8 mouse cellular contexts compared by ENCODE assay signal in the genomic region with DNA sequence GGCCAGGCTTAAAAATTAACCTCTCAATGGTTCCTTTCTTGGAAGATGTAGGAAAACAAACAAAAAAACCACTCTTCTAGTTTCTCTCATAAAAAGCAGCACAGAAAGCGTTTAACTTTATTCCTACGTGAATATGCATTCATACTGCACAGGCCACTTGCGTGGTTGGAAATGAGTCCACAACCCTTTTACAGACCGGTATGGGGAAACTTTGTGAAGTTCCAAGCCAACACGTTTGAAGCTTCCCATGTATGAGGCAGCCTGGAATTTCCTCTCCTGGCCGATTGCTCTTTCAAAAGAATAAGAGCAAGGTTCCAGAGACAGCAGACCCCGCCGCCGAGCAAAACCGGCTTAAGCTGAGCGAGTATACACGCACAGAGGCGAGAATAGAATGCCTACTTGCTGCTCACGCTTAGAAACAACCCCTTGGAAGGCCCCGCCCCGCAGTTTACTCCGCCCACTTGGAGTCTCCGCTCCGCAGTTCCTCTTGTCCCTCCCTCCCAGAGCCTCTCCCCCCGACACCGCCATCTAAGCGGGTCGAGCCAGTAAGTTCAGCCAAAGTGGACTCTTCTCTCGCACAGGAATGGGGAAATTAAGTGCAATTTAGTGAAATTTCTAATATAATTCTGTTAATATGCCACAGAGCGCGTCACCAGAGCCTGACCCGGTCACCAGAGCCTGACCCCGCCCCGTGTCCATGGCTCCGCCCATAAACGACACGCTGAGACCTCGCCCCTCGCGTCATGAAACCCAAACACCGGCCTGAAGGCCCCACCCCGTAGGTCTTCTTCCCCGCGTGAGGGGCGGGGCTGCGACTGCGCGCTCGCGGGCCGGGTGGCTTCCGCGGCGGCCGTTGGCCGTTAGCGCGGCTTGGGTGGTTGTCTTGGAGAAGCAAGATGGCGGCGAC. TPM values are rescaled to one million over a fixed set of nuclear protein-coding genes. Genes with fewer than 3 reads are reported as not detected.
DNase-seq lines count a peak whose midpoint lies in the region; ATAC-seq and TF ChIP-seq lines count a peak whose summit lies in the region.
"Not testable (repeated sequence)": the region's sequence is repeated elsewhere in the genome, so short reads cannot be mapped to it uniquely, and the experiment has no call there.

A gene (plus strand): TSS at position 801 of the 907 bp plus-strand sequence.

- not testable (repeated sequence) for H3K27me3 ChIP-seq in forebrain, embryonic 14.5 days (replicated peaks; ENCODE audit: control insufficient read depth, insufficient read depth, low read length); heart, embryonic 16.5 days (ENCODE audit: control insufficient read depth, insufficient read depth, low read length); kidney, embryonic 16.5 days (ENCODE audit: insufficient read depth, low read length); limb, embryonic 14.5 days (ENCODE audit: control insufficient read depth, insufficient read depth, low read length); midbrain, embryonic 13.5 days

- not testable (repeated sequence) for H3K9me3 ChIP-seq in forebrain, embryonic 14.5 days (replicated peaks; ENCODE audit: control insufficient read depth, low read length); heart, embryonic 16.5 days (replicated peaks; ENCODE audit: control insufficient read depth, low read length); kidney, embryonic 16.5 days (ENCODE audit: low read length); limb, embryonic 14.5 days (ENCODE audit: control insufficient read depth, low read length); midbrain, embryonic 13.5 days

- WGBS in forebrain, embryonic 14.5 days = 3% methylated on average over 13 of the region's 55 CpGs
- 2% methylated on average over 14 of the region's 55 CpGs for WGBS in heart, embryonic 16.5 days
- under 1% methylated on average over 14 of the region's 55 CpGs for WGBS in kidney, embryonic 16.5 days
- 1% methylated on average over 10 of the region's 55 CpGs for WGBS in limb, embryonic 14.5 days
- 1% methylated on average over 17 of the region's 55 CpGs for WGBS in midbrain, embryonic 13.5 days

- peak; percentile 86 for ATAC-seq in CD4-positive, CD25-positive, alpha-beta regulatory T cell, adult 4 months
- peak; percentile 98 for ATAC-seq in forebrain, embryonic 14.5 days
- ATAC-seq in heart, embryonic 16.5 days (replicated peaks; ENCODE audit: extremely low read depth, insufficient read depth, low FRiP score) = peak; percentile 98
- ATAC-seq in kidney, embryonic 16.5 days (ENCODE audit: low FRiP score, low TSS enrichment) = peak; percentile 96
- peak; percentile 99 for ATAC-seq in limb, embryonic 14.5 days (ENCODE audit: low FRiP score, low read depth)
- ATAC-seq in midbrain, embryonic 13.5 days = peak; percentile 98

- peaks cover 11% of the 10 kb centered on the region for H3K36me3 ChIP-seq in forebrain, embryonic 14.5 days (ENCODE audit: control insufficient read depth, insufficient read depth, low read length)
- H3K36me3 ChIP-seq in heart, embryonic 16.5 days (ENCODE audit: control insufficient read depth, insufficient read depth); kidney, embryonic 16.5 days (ENCODE audit: insufficient read depth, low read length); limb, embryonic 14.5 days (ENCODE audit: control insufficient read depth, insufficient read depth, low read length); midbrain, embryonic 13.5 days: not testable (repeated sequence)

- not testable (repeated sequence) for H3K27ac ChIP-seq in forebrain, embryonic 14.5 days (ENCODE audit: low read depth, low read length); heart, embryonic 16.5 days (ENCODE audit: low read length); limb, embryonic 14.5 days (replicated peaks; ENCODE audit: low read depth, low read length)
- peak within 1 kb of the TSS; percentile 69 for H3K27ac ChIP-seq in kidney, embryonic 16.5 days (ENCODE audit: low read length)
- peak within 1 kb of the TSS; percentile 68; the same call in 1 of the 2 replicates for H3K27ac ChIP-seq in midbrain, embryonic 13.5 days

- peak; percentile 6 for DNase-seq in c-Kit-positive CD71-negative TER-119-negative erythroid progenitor cells, embryonic 14.5 days (ENCODE audit: low read depth)
- not testable (repeated sequence) for DNase-seq in forebrain, embryonic 14.5 days (ENCODE audit: low spot score); limb, embryonic 14.5 days (ENCODE audit: low spot score)
- peak; percentile 31 to 85 for DNase-seq in spleen, postnatal 10 days (ENCODE audit: low spot score in 2 of 2)

- H3K9ac ChIP-seq in forebrain, embryonic 14.5 days (ENCODE audit: low read length) = peak within 1 kb of the TSS; percentile 47; the same call in 1 of the 2 replicates
- peak within 1 kb of the TSS; percentile 68 for H3K9ac ChIP-seq in heart, embryonic 16.5 days (ENCODE audit: low read length)
- peak within 1 kb of the TSS; percentile 64 for H3K9ac ChIP-seq in kidney, embryonic 16.5 days (replicated peaks; ENCODE audit: low read length)
- peak within 1 kb of the TSS; percentile 44 for H3K9ac ChIP-seq in limb, embryonic 14.5 days (ENCODE audit: low read depth, low read length, severe bottlenecking)
- peak within 1 kb of the TSS; percentile 67; the same call in 1 of the 2 replicates for H3K9ac ChIP-seq in midbrain, embryonic 13.5 days (replicated peaks)

- not testable (repeated sequence) for H3K4me1 ChIP-seq in forebrain, embryonic 14.5 days (ENCODE audit: control insufficient read depth, insufficient read depth, low read length); heart, embryonic 16.5 days (ENCODE audit: control insufficient read depth, insufficient read depth, low read length); kidney, embryonic 16.5 days (ENCODE audit: insufficient read depth, low read length); limb, embryonic 14.5 days (ENCODE audit: control insufficient read depth, insufficient read depth, low read length); midbrain, embryonic 13.5 days (replicated peaks)

- H3K4me2 ChIP-seq in forebrain, embryonic 14.5 days (ENCODE audit: low read length) = peak within 1 kb of the TSS; percentile 43
- peak within 1 kb of the TSS; percentile 58 for H3K4me2 ChIP-seq in heart, embryonic 16.5 days (ENCODE audit: low read depth, low read length)
- H3K4me2 ChIP-seq in kidney, embryonic 16.5 days (replicated peaks; ENCODE audit: low read depth, low read length) = peak within 1 kb of the TSS; percentile 46
- peak within 1 kb of the TSS; percentile 39 for H3K4me2 ChIP-seq in limb, embryonic 14.5 days (replicated peaks; ENCODE audit: low read depth, low read length, severe bottlenecking)
- peak within 1 kb of the TSS; percentile 55 for H3K4me2 ChIP-seq in midbrain, embryonic 13.5 days (replicated peaks)

- TF ChIP-seq POLR2A in limb, embryonic 14.5 days (IDR thresholded peaks at IDR 0.05; ENCODE audit: borderline replicate concordance, extremely low read depth, insufficient read depth, insufficient read length) = not testable (repeated sequence)

- peak within 1 kb of the TSS; percentile 44 for H3K4me3 ChIP-seq in forebrain, embryonic 14.5 days (ENCODE audit: low read depth, low read length)
- H3K4me3 ChIP-seq in heart, embryonic 16.5 days (ENCODE audit: low read length) = peak within 1 kb of the TSS; percentile 61
- peak within 1 kb of the TSS; percentile 56 for H3K4me3 ChIP-seq in kidney, embryonic 16.5 days (ENCODE audit: low read length)
- H3K4me3 ChIP-seq in limb, embryonic 14.5 days (replicated peaks; ENCODE audit: low read length) = peak within 1 kb of the TSS; percentile 45
- H3K4me3 ChIP-seq in midbrain, embryonic 13.5 days (replicated peaks) = peak within 1 kb of the TSS; percentile 55

RNA-seq across cellular contexts. Expression of the gene that starts here (rescaled TPM):
- polyA plus RNA-seq in CD4-positive, CD25-positive, alpha-beta regulatory T cell, adult 4 months (2017; shearing (Covaris generic)) = 10 to 100 TPM; 24.8 to 27.1 TPM
- polyA plus RNA-seq in forebrain, embryonic 14.5 days (2014; fragmentation: Nextera tagmentation; extraction: Ambion mirVana) = 28.3 and 35.8 TPM in 2 replicates
- 27.4 and 31.0 TPM in 2 replicates for polyA plus RNA-seq in heart, embryonic 16.5 days (2015; fragmentation: Nextera tagmentation; extraction: Ambion mirVana)
- 42.5 and 44.4 TPM in 2 replicates for polyA plus RNA-seq in kidney, embryonic 16.5 days (2015; fragmentation: Nextera tagmentation; extraction: Ambion mirVana)
- 12.5 and 16.4 TPM in 2 replicates for polyA plus RNA-seq in limb, embryonic 14.5 days (2012; rRNA removed)
- polyA plus RNA-seq in limb, embryonic 14.5 days (2014; fragmentation: Nextera tagmentation; extraction: Ambion mirVana) = 30.7 and 32.5 TPM in 2 replicates
- polyA plus RNA-seq in midbrain, embryonic 13.5 days (2015; fragmentation: Nextera tagmentation; extraction: Ambion mirVana) = 27.5 and 28.5 TPM in 2 replicates
